Mouse (Mus musculus) gonadal fat pad, adult 2 months (tissue): ENCODE data around the gene Otulinl. TPM values are rescaled to one million over a fixed set of nuclear protein-coding genes. Genes with fewer than 3 reads are reported as not detected.
A peak's percentile ranks its signal among the peaks of the same experiment; 100 is the strongest.

Experiments
- DNase-seq: peaks from one replicate; pipeline ENCODE4 v3.0.0-alpha.2; 2012; ENCODE audit warnings: low read depth
- polyA plus RNA-seq: library from polyadenylated mRNA; depleted of rRNA; stranded (reverse); fragments of >200 nt; gene quantifications from 2 replicates; pipeline ENCODE4 v1.2.3, GENCODE M21; 2012; rRNA removed

Gene Otulinl
- polyA plus RNA-seq, 1 experiment: 7.3 TPM

DNA sequence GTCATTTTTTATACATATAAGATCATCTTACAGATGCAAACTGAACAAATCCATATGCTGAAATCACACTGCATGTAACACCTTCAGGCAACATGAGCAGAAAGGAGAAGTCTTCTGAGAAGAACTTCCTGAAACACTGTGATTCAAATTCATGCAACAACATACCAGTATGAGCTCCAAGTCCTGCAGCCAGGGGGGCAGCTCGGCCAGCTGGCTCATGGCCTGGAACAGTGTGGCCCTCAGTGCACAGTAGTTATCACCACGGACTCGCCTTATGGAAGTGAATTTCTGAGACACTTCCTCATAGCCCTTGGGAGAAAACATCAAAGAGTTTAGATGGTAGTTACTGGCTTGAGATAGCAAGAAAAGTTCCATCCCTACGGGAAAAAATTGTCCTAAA, 65.2 kb downstream of the Otulinl start:
- peak; percentile 56 for DNase-seq

DNA sequence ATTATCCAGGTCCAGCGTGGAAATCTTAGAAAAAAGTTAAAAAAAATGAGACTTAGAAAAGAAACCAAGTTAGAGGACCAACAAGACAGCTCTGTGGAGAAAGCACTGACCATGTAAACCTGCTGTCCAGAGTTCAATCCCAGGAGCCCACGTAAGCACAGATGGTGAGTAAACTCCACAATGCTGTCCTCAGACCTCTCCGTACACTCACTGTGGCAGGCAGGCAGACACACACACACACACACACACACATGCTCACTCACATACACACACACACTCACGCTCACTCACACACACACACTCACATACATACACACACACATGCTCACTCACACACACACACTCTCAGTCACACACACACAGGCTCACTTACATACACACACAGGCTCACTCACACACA, 68.1 kb downstream of the Otulinl start:
- DNase-seq: no peak

DNA sequence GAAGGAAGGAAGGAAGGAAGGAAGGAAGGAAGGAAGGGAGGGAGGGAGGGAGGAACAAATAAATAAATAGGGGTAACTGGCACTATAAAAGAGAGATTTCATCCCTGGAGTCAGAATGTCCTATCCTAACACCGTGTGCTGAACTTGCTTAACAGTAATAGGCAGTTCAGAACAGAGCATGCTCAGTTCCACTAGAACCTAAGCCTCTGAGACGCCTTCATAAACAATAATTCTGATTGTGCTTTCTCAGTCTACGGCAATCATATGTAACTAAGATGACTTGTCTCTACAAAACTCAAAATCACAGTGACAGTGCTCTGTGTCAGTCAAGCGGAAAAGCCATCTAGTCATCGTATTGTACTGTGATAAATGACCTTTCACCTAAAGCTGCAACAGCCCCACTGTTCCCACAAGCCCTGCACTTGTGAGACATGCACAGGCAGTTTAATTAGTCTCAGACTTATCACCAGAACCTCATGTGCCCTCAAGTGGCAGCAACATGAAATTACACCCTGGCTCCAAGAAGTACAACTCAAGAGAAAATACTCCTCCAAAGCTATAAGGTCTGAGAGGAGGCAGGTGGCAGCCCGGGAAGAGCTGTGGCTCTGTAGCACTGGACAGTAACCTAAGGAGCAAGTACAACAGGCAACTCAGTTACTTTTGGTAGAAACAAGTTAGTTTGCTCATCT, 68.7 kb downstream of the Otulinl start:
- DNase-seq: no peak

GRCm38 (mm10) chr15:27609554-27609953, 71.8 kb downstream of the Otulinl start:
- DNase-seq: no peak

- DNase-seq: no peak
Measured at GRCm38 (mm10) chr15:27605252-27605651, 76.1 kb downstream of the Otulinl start.

Other genes with a start within 250 kb of the Otulinl start
- 37.1 and 57.5 TPM in 2 replicates for gene Ank, start 214.9 kb downstream of the Otulinl start, polyA plus RNA-seq
- 33.0 and 38.7 TPM in 2 replicates for gene Otulin, start 50.9 kb downstream of the Otulinl start, polyA plus RNA-seq